ENCODE assay signal across 8 mouse cellular contexts in the genomic region with DNA sequence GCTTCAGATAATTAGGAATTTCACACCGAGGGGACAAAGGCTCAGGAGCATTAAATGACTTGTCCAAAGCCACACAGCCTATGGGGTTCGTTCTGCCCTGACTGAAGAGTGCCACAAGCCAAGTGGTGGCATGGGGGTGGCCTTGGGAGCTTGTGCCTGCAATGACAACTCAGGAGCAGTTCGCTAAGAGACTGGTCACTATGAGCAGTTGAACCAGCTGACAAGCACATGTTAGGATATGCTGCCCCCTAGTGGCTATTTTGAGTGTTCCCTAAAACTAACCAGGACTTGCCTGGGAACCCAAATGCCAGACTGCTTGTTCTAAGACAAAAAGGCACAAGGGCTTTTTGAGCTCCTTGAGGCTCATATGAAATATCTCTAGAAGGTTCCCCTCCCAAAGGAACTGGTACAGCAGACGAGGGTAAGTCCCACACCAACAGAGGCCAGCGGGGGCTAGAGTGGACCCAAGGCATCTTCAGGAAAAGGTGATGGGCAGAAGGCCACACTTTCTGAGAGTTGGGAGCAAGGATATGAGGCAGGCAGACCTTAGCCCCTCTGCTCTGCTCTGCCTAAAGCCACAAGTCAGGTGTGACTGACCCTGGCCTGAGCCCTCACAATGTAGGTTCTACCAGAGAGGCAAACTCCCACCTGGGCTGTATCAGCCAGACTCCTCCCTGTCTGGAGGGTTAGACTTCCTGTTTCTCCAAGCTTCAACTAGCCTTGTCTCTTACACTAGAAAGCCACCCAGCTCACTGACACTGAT. TPM values are rescaled to one million over a fixed set of nuclear protein-coding genes. Genes with fewer than 3 reads are reported as not detected.
DNase-seq lines count a peak whose midpoint lies in the region; ATAC-seq and TF ChIP-seq lines count a peak whose summit lies in the region.

No protein-coding gene starts in this region.

- no peaks in the 10 kb centered on the region for H3K36me3 ChIP-seq in heart, postnatal 0 days (replicated peaks; ENCODE audit: control insufficient read depth, insufficient read depth, low read length)

- peak; percentile 83 for DNase-seq in layer of hippocampus, adult 11-12 months (ENCODE audit: low spot score)
- no peak for DNase-seq in layer of hippocampus, adult 9-10 months (ENCODE audit: low spot score)
- DNase-seq in adrenal gland, adult (ENCODE audit: inconsistent age in 2 of 2, low spot score in 1 of 2): peak; percentile 37 to 91
- DNase-seq in embryo, embryonic 10 days (ENCODE audit: low spot score): peak; percentile 87
- peak; percentile 50 for DNase-seq in heart, postnatal 0 days (ENCODE audit: low spot score)
- DNase-seq in left cerebral cortex, postnatal 14 days (ENCODE audit: low spot score in 2 of 2): peak; percentile 85 to 91
- peak; percentile 60 for DNase-seq in testis, postnatal 10 days (ENCODE audit: low spot score)

- 32% methylated on average over 5 of the region's 5 CpGs for WGBS in heart, postnatal 0 days

- no peak for TF ChIP-seq EP300 in heart, postnatal 0 days (IDR thresholded peaks at IDR 0.05; ENCODE audit: low read depth)

- H3K27me3 ChIP-seq in heart, postnatal 0 days (ENCODE audit: control insufficient read depth, insufficient read depth, low read length): no peaks in the 10 kb centered on the region

- no peak overlapping the region for H3K4me2 ChIP-seq in heart, postnatal 0 days (ENCODE audit: low read depth, low read length)

- intact Hi-C loops in left cerebral cortex, postnatal 14 days (cut with DNase I): no loop called here

- H3K9me3 ChIP-seq in heart, postnatal 0 days (replicated peaks; ENCODE audit: control insufficient read depth, low read length): no peaks in the 10 kb centered on the region

- no peak for ATAC-seq in heart, postnatal 0 days (ENCODE audit: insufficient read depth, low read depth)
- 0 out of 2 replicates have a peak, but pooled peaks have one; percentile 40 for ATAC-seq in monocyte, adult 5-6 weeks (replicated peaks; ENCODE audit: insufficient number of reproducible peaks, low FRiP score, low TSS enrichment, poor library complexity, severe bottlenecking)

- H3K27ac ChIP-seq in heart, postnatal 0 days (ENCODE audit: low read depth): no peak overlapping the region

- H3K9ac ChIP-seq in heart, postnatal 0 days (replicated peaks; ENCODE audit: low read depth, low read length): no peak overlapping the region

- TF ChIP-seq CTCF in heart, postnatal 0 days (IDR thresholded peaks at IDR 0.05; ENCODE audit: low read depth): peak; percentile 86

- no peak overlapping the region for H3K4me3 ChIP-seq in heart, postnatal 0 days (ENCODE audit: low read depth, low read length)

- no peaks in the 10 kb centered on the region for H3K4me1 ChIP-seq in heart, postnatal 0 days (ENCODE audit: control insufficient read depth, insufficient read depth)

RNA-seq across cellular contexts. Expression of a gene that starts 11.7 kb away (rescaled TPM):
- total RNA-seq in heart, postnatal 0 days (2014; rRNA removed; ENCODE audit: low replicate concordance): 47.0 and 64.0 TPM in 2 replicates
- polyA plus RNA-seq in heart, postnatal 0 days (2015; fragmentation: Nextera tagmentation; extraction: Ambion mirVana): 57.8 and 63.6 TPM in 2 replicates
- total RNA-seq in left cerebral cortex, postnatal 14 days (2021): 100 to 1,000 TPM; 103 to 106 TPM
- 1.4 TPM in 1 of 3 replicates, not detected in the others for total RNA-seq in monocyte, adult 5-6 weeks (2017)

RNA-seq across cellular contexts. Expression of a gene that starts 18.9 kb away (rescaled TPM):
- not detected in 2 replicates for total RNA-seq in heart, postnatal 0 days (2014; rRNA removed; ENCODE audit: low replicate concordance)
- polyA plus RNA-seq in heart, postnatal 0 days (2015; fragmentation: Nextera tagmentation; extraction: Ambion mirVana): 0.20 and 4.0 TPM in 2 replicates
- total RNA-seq in left cerebral cortex, postnatal 14 days (2021): 1 to 10 TPM; 2.0 to 2.1 TPM
- total RNA-seq in monocyte, adult 5-6 weeks (2017): not detected in 3 replicates

RNA-seq across cellular contexts. Expression of a gene that starts 39.7 kb away (rescaled TPM):
- 0.27 and 1.8 TPM in 2 replicates for total RNA-seq in heart, postnatal 0 days (2014; rRNA removed; ENCODE audit: low replicate concordance)
- polyA plus RNA-seq in heart, postnatal 0 days (2015; fragmentation: Nextera tagmentation; extraction: Ambion mirVana): 0.41 and 0.49 TPM in 2 replicates
- 10 to 100 TPM; 24.5 to 25.9 TPM for total RNA-seq in left cerebral cortex, postnatal 14 days (2021)
- total RNA-seq in monocyte, adult 5-6 weeks (2017): 1.6 TPM in 1 of 3 replicates, not detected in the others

RNA-seq across cellular contexts. Expression of a gene that starts 51.5 kb away (rescaled TPM):
- 21.3 and 36.1 TPM in 2 replicates for total RNA-seq in heart, postnatal 0 days (2014; rRNA removed; ENCODE audit: low replicate concordance)
- 17.4 and 17.6 TPM in 2 replicates for polyA plus RNA-seq in heart, postnatal 0 days (2015; fragmentation: Nextera tagmentation; extraction: Ambion mirVana)
- 10 to 100 TPM; 35.2 to 38.0 TPM for total RNA-seq in left cerebral cortex, postnatal 14 days (2021)
- 24.5 to 32.4 TPM (median 30.3 TPM) in 3 replicates for total RNA-seq in monocyte, adult 5-6 weeks (2017)

RNA-seq across cellular contexts. Expression of a gene that starts 52.2 kb away (rescaled TPM):
- total RNA-seq in heart, postnatal 0 days (2014; rRNA removed; ENCODE audit: low replicate concordance): not detected in 2 replicates
- 0.14 TPM in 1 of 2 replicates, not detected in the other for polyA plus RNA-seq in heart, postnatal 0 days (2015; fragmentation: Nextera tagmentation; extraction: Ambion mirVana)
- under 1 TPM; 0.22 to 0.40 TPM for total RNA-seq in left cerebral cortex, postnatal 14 days (2021)
- not detected in 3 replicates for total RNA-seq in monocyte, adult 5-6 weeks (2017)

Comparison
In these comparisons a context has a peak if more than half of its experiments do, and no peak if none do; other contexts are left out.
1. RNA of a gene that starts 11.7 kb away (total RNA-seq): 103 to 106 TPM in left cerebral cortex, postnatal 14 days and 47.0 to 64.0 TPM in heart, postnatal 0 days; 1.4 TPM in monocyte, adult 5-6 weeks; every median in the first group is over 10 times any median in the second.